Mouse (Mus musculus) 3T3-L1 (cell line): ENCODE data around the gene Fez1.
A peak's percentile ranks its signal among the peaks of the same experiment; 100 is the strongest.

Experiments used
- DNase-seq: peaks from one replicate; pipeline ENCODE4 v3.0.0-alpha.2; 2015; ENCODE audit warnings: low read depth, low spot score

Gene Fez1

GRCm38 (mm10) chr9:36821644-36822000 is at the start of gene Fez1:
Gene Fez1 (plus strand): TSS chr9:36821864.
- DNase-seq: no peak

DNA sequence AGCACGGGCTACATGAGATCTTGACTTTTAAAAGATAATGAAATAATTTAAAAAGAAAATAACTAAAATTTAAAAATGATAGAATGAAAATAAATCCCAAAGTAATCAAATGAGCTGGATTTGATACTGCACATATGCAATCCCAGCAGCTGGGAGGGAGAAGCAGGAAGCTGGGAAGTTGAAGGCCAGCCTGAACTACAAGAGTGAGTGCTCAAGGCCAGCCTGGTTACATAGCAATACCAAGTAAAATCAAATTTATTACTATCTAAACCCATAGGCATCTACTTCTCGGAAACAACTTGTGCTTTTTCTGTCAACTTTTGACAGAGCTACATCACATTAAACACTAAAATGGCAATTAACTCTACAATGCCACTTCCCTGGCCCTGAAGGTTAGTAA is 37.7 kb upstream of the Fez1 start:
- DNase-seq: no peak

- no peak for DNase-seq
These were observed 29.5 kb upstream of the Fez1 start for GRCm38 (mm10) chr9:36792191-36792590.

DNA sequence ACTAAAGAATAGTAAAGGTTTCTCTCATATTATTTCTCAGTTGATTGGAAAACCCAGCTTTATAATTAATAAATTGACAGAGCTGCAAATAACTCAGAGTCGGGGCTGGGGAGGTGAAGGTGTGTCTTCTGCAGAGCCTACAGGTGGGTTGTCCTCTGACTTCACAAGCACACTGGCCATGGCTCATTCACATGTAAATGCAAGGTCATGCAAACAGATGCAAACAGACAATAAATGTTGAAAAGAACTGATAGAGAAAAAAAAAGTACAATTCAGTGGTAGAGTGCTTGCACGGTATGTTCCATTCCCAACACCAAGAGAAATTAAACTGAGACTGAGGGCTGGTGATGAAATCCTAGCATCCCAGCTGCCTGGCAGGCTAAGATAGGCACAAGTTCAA is 27.2 kb upstream of the Fez1 start:
- DNase-seq: no peak

DNA sequence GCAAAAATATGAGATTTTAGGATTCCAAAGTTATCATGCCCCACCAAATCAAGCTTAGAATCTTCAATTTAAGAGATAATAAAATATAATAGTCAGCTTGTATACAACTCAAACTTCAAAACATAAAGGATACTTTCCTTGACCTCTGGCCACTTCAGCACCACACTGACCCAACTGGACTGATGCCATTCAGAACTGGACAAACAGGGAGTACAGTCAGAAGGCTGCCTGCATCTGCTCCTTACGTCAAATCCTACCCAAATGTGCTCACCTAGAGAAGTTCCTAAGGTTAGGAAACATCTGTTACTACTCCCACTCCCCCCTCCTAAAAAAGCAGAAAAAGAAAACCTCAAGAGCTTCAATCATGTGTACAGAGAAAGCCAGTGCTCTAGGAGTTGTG is 26.1 kb upstream of the Fez1 start:
- DNase-seq: peak; percentile 6

DNA sequence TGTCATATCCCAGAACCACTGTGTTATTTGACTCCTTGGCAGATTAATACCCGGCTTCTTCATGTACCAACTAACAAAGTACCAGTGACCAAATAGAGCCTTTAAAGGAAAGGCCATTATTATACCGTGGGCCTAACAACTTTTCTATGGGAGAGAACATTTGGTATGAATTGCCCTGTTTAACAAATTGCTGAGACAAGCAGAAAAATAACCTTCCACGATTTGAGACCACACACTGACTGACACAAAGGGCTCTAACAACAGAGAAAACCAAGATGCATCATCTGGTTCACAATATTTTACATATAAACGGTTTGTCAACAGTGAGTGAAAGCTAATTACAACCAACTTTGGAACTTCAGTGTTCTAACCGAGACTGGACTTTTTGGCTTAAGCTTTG is 25.4 kb upstream of the Fez1 start:
- no peak for DNase-seq

GRCm38 (mm10) chr9:36796781-36797555 is 24.7 kb upstream of the Fez1 start, which contains the start of gene Ei24:
Gene Ei24 (minus strand): TSS chr9:36797393.
- peak; percentile 77 for DNase-seq

- no peak for DNase-seq
These were observed 19.7 kb upstream of the Fez1 start for GRCm38 (mm10) chr9:36801961-36802360.

DNA sequence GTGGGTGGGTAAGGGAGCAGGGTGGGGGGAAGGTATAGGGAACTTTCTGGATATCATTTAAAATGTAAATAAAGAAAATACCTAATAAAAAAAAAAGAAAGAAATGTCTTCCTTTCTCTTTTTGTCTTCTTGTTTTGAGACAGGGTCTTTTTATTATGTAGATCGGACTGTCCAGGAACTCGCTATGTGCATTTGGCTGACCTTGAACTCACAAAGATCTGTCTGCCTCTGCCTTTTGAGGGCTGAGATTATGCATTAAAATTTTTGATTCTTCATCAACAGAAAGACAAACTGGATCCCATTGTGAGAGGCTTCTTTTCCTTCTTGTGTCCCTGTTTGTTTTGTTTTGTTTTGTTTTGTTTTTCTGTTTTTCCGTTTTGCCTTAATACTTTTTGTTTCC is 18.7 kb upstream of the Fez1 start:
- DNase-seq: no peak

GRCm38 (mm10) chr9:36803386-36803785 is 18.3 kb upstream of the Fez1 start:
- no peak for DNase-seq

DNA sequence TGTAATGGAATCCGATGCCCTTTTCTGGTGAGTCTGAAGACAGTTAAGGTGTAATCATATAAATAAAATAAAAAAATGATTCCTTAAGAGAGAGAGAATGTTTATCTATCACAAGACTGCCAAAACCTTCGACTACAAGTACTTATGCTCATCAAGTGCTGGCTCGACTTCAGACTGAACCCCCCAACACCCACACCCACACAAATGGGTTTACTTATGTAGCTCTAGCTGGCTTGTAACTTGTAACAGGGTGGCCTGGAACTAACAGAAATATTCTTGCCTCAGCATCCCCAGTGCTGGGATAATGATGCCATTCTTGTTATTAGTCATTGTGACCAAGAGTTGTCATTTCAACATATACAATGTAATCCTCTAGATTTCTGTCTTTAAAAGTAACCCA is 17.7 kb upstream of the Fez1 start:
- DNase-seq: no peak

GRCm38 (mm10) chr9:36805256-36805975 is 16.2 kb upstream of the Fez1 start:
- DNase-seq: no peak

DNA sequence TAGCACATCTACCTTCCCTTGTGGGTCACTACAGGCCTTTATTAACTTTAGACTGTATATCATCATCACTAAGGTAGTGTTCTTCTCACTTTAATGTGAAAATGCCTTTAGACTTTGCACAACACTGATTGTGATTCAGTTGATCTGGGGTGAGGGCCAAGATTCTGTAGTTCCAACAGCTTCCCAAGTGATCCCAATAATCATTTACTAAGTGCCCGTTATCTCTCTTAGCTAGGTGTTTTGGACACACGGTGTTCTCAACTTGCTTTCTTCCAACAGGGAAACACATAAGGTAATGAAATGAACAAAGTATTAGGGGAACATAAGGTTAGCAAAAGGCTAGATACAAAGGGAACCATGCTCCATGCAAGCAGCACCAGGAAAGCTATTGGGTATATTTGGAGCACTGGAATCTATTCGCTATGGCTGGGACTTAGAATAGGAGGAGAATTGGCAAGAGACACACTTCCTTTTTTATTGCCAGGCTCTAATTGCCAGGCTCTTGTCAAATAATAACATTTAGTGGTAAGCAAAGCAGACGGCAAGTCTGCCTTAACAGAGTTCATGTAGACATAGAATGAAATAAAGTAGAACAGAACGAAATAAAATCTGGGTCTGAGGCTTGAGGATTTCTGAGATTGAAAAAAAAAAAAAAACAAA is 13.4 kb upstream of the Fez1 start:
- DNase-seq: no peak

- peak; percentile 45 for DNase-seq
These were observed 7.2 kb upstream of the Fez1 start for GRCm38 (mm10) chr9:36814486-36814885.

- DNase-seq: no peak
These were observed 2.8 kb upstream of the Fez1 start for GRCm38 (mm10) chr9:36818905-36819304.

DNA sequence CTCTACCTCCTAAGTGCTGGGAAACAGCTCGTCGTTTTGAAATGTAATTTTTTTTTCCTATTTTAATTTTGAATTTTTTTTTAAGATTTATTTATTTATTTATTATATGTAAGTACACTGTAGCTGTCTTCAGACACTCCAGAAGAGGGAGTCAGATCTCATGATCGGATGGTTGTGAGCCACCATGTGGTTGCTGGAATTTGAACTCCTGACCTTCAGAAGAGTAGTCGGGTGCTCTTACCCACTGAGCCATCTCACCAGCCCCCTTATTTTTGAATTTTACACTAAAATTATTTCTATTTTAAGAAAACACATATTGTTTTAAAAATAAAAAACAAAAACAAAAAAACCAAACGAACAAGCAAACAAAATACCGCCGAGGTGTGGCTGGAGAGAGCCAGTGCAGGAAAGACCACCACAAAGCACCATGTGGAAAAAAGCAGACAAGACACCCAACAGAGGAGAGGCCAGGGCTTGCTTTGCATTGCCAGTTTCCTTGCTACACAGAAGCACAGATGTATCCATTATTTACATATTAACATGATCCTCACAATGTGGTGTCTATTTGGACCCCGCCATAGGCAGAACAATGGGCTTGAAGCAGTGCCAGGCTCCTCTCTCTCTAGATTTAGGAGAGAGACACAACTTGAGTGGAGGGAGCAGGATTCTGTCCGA is 558 bp upstream of the Fez1 start:
- no peak for DNase-seq

DNA sequence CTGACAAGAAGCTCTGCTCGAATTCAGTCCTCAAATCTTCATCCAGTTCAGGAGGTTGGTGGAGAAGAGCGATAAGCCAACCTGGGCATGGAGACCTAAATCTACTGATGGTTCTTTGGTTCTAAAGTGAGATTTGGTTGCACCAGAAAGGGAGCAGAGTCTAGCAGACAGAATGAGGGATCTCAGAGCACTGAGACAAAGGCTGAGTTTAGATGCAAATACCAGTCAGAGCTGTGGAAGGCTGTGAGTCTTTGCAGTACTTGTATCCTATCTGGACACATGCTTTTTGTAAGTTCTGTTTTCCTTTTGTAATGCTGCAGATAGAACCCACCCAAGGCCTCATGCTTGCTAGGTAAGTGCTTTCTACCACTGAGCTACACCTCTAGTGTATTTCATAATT is 360 bp downstream of the Fez1 start:
- no peak for DNase-seq

- DNase-seq: no peak
These were observed 5.1 kb downstream of the Fez1 start for GRCm38 (mm10) chr9:36826612-36827363.

DNA sequence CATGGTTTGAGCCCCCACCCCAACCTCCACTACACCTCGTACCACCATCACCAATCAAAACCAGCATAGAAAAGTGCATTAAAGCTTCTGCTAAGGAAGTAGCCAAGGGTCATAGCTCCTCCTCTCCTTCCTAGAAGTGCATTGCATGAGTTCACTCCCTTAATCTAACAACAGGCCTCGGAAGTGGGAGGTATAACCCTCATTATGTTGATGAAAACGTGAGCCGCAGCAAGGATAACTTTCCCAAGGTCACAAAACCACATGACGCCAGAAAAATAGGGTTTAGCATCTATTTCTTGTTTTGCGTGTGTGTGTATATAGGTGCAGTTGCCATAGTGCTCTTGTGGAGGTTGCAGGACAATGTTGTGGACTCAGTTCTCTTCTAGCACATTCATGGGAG is 9.7 kb downstream of the Fez1 start:
- DNase-seq: no peak

DNA sequence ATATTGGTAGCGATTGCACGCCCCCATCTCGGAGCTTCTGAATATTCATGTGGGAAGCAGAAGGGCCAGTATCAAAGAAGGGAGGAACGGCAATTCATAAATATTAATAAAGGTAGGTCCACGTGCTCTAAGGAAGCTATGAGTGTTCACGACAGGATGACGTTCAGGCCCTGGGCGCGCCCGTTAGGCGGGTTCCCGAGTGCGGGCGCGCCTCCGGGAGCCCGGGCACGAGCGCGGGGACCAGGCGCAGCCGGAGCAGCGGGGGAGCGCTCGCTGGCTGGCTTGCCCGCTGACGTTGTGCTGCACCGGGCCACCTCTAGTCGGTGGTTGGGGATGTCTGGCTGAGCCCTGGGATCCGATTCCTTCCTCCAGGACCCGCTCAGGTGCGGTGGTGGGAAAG is 10.9 kb downstream of the Fez1 start:
- DNase-seq: no peak
